Mouse (Mus musculus) yolk sac, embryonic 10.5 days (tissue): ENCODE results near the gene Fgfr2.
A peak's percentile ranks its signal among the peaks of the same experiment; 100 is the strongest.

ENCODE experiments used
- DNase-seq: peaks from one replicate; pipeline ENCODE4 v3.0.0-alpha.2; 2017; ENCODE audit warnings: low spot score

Gene Fgfr2

GRCm38 (mm10) chr7:130938896-130939295 is 2184.3 kb downstream of the Fgfr2 start:
- no peak for DNase-seq

- no peak for DNase-seq
Measured at GRCm38 (mm10) chr7:130938005-130938404, 2185.1 kb downstream of the Fgfr2 start.

- no peak for DNase-seq
Measured at GRCm38 (mm10) chr7:130937266-130937841, 2185.8 kb downstream of the Fgfr2 start.

GRCm38 (mm10) chr7:130936472-130936951 is 2186.6 kb downstream of the Fgfr2 start:
- no peak for DNase-seq

GRCm38 (mm10) chr7:130935793-130936471 is 2187.2 kb downstream of the Fgfr2 start, which contains the start of gene Htra1:
Htra1 (plus strand) TSS chr7:130936111.
- DNase-seq = peak; percentile 36

- no peak for DNase-seq
Measured at GRCm38 (mm10) chr7:130935421-130935792, 2187.7 kb downstream of the Fgfr2 start.

- no peak for DNase-seq
Measured at GRCm38 (mm10) chr7:130934654-130935053, 2188.5 kb downstream of the Fgfr2 start.

GRCm38 (mm10) chr7:130932921-130933320 is 2190.2 kb downstream of the Fgfr2 start:
- DNase-seq = no peak

- DNase-seq = no peak
Measured at GRCm38 (mm10) chr7:130930401-130930800, 2192.7 kb downstream of the Fgfr2 start.

- no peak for DNase-seq
Measured at GRCm38 (mm10) chr7:130922981-130923731, 2200.0 kb downstream of the Fgfr2 start.

GRCm38 (mm10) chr7:130918260-130918659 is 2204.9 kb downstream of the Fgfr2 start:
- DNase-seq = no peak

GRCm38 (mm10) chr7:130914693-130915363 is 2208.3 kb downstream of the Fgfr2 start:
- DNase-seq = peak; percentile 22

- DNase-seq = no peak
Measured at GRCm38 (mm10) chr7:130910841-130911240, 2212.3 kb downstream of the Fgfr2 start.

- DNase-seq = peak; percentile 24
Measured at GRCm38 (mm10) chr7:130904571-130905365, 2218.4 kb downstream of the Fgfr2 start.

GRCm38 (mm10) chr7:130903505-130904074 is 2219.6 kb downstream of the Fgfr2 start:
- no peak for DNase-seq

GRCm38 (mm10) chr7:130902929-130903328 is 2220.2 kb downstream of the Fgfr2 start:
- DNase-seq = no peak

- DNase-seq = no peak
Measured at GRCm38 (mm10) chr7:130900233-130900848, 2222.8 kb downstream of the Fgfr2 start.

- DNase-seq = no peak
Measured at GRCm38 (mm10) chr7:130898373-130898772, 2224.8 kb downstream of the Fgfr2 start.

GRCm38 (mm10) chr7:130897201-130897600 is 2225.9 kb downstream of the Fgfr2 start:
- no peak for DNase-seq

- no peak for DNase-seq
Measured at GRCm38 (mm10) chr7:130896064-130896463, 2227.1 kb downstream of the Fgfr2 start.

GRCm38 (mm10) chr7:130895618-130895945 is 2227.6 kb downstream of the Fgfr2 start:
- no peak for DNase-seq
